Mouse (Mus musculus): Measurements from ENCODE around the gene C730034F03Rik.
"Not testable (repeated sequence)": the region's sequence is repeated elsewhere in the genome, so short reads cannot be mapped to it uniquely, and the experiment has no call there.

C730034F03Rik gene

GRCm38 (mm10) chr15:89429352-89430221 lies at the start of gene C730034F03Rik, which contains the start of the genes Gm44502 and Chkb:
C730034F03Rik (plus strand) TSS chr15:89429589.
Gm44502 (minus strand) TSS chr15:89429696.
Chkb (minus strand) TSS chr15:89429908.
- peak; percentile 57 for DNase-seq (ENCODE audit: low read depth, low spot score)

- no peak for DNase-seq (ENCODE audit: low read depth, low spot score)
Measured at GRCm38 (mm10) chr15:89384617-89385016, 44.8 kb upstream of the C730034F03Rik start, which contains the start of gene Klhdc7b. Klhdc7b (plus strand) TSS chr15:89384917.

DNA sequence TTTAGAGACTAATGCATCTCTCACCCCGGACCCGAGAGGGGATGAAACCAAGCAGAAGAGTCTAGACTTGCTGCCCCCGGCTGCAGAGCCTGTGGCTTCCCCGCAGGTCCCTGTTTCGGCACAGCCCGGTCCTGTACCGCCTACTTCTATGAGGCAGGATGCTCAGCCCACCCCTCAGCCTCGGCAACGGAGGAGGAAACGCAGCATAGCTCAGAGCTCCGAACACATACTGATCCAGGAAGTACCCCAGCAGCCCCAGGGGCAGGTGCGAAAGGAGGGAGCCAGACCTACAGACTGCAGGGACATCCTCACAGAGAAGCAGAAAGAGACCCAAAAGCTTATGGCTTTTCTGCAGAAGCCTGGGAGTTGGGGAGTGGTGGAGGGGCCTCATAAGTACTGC lies 42.3 kb upstream of the C730034F03Rik start:
- no peak for DNase-seq (ENCODE audit: low read depth, low spot score)

GRCm38 (mm10) chr15:89390081-89390480 lies 39.3 kb upstream of the C730034F03Rik start:
- DNase-seq (ENCODE audit: low read depth, low spot score) = no peak

- DNase-seq (ENCODE audit: low read depth, low spot score) = no peak
Measured at GRCm38 (mm10) chr15:89396883-89397282, 32.5 kb upstream of the C730034F03Rik start.

GRCm38 (mm10) chr15:89398146-89398545 lies 31.2 kb upstream of the C730034F03Rik start:
- DNase-seq (ENCODE audit: low read depth, low spot score) = no peak

- DNase-seq (ENCODE audit: low read depth, low spot score) = no peak
Measured at GRCm38 (mm10) chr15:89399716-89400115, 29.7 kb upstream of the C730034F03Rik start.

GRCm38 (mm10) chr15:89402471-89402870 lies 26.9 kb upstream of the C730034F03Rik start:
- DNase-seq (ENCODE audit: low read depth, low spot score) = no peak

DNA sequence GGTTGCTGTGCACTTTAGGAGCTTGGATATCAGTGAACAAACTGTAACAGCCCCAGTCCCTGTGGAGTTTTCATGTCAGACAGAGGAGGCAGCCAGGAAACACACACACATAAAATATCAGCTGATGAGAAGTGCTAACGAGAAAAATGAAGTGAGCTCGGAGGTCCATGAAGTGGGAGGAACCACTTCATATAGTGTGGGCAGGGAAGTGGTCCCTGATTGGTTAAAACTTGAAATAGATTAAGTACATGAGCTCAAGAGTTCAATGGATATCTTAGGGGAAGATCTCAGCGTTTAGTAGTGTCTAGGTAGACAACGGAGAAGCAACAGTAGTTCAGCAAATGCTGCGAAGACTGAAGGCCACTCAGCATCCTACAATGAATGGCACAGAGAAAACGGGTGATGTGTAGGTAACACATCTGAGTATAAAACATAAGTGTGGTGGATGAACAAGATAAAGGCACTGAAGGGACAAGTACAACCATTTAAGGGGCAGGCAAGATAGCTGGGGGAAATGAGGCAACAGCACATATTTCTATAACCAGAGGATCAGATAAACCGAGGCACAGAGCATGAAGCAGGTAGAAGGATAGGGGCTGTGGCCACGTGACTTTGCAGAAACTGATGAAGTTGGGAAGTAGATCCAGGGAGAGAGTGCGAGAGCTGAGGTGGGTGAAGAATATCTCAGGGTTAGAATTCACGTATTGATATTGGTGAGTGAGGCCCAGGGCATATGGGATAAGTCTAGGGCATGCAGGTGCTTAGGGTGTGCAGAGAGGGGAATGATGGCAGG lies 24.4 kb upstream of the C730034F03Rik start:
- DNase-seq (ENCODE audit: low read depth, low spot score) = no peak

DNA sequence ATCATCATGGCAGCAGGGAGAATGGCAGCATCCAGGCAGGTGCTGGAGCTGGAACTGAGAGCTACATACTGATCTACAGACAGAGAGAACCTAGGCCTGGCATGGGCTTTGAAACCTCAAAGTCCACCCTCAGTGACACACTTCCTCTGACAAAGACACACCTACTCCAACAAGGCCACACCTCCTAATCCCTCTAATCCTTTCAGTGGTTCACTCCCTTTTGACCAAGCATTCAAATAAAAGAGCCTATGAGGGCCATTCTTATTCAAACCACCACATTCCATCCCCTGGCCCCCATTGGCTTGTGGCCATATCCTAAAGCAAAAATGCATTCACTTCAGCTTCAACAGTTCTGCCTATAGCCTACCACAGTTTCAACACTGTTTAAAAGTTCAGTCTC lies 22.7 kb upstream of the C730034F03Rik start:
- DNase-seq (ENCODE audit: low read depth, low spot score) = no peak

- DNase-seq (ENCODE audit: low read depth, low spot score) = peak; percentile 45
Measured at GRCm38 (mm10) chr15:89410118-89410517, 19.3 kb upstream of the C730034F03Rik start, which contains the start of gene Syce3. Syce3 (minus strand) TSS chr15:89410503.

GRCm38 (mm10) chr15:89415282-89415681 lies 14.1 kb upstream of the C730034F03Rik start:
- no peak for DNase-seq (ENCODE audit: low read depth, low spot score)

GRCm38 (mm10) chr15:89421938-89422337 lies 7.5 kb upstream of the C730034F03Rik start:
- no peak for DNase-seq (ENCODE audit: low read depth, low spot score)

- DNase-seq (ENCODE audit: low read depth, low spot score) = no peak
Measured at GRCm38 (mm10) chr15:89424621-89425020, 4.8 kb upstream of the C730034F03Rik start.

DNA sequence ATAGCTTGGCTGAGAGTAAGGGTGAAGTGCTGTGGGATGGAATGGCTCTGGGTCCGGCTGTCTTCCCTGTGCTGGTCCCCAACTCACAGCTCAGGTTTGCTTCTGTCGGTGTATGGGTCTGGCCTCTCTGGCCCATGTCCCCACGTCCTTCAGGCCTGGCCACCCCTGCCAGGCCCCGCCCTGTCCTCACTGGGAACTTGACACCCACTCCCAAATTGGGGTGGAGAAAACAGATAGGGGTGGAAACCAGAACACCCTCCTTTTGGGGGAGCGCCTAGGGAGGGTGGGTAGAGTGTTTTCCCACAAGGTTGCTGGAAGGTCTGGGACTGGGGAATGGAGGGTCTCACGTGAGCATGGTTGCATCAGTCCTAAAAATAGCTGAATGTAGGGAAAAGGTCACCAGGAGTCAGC lies 3.7 kb upstream of the C730034F03Rik start, which contains the start of gene Cpt1b:
Cpt1b (minus strand) TSS at position 153 of the 411 bp plus-strand sequence.
- no peak for DNase-seq (ENCODE audit: low read depth, low spot score)

DNA sequence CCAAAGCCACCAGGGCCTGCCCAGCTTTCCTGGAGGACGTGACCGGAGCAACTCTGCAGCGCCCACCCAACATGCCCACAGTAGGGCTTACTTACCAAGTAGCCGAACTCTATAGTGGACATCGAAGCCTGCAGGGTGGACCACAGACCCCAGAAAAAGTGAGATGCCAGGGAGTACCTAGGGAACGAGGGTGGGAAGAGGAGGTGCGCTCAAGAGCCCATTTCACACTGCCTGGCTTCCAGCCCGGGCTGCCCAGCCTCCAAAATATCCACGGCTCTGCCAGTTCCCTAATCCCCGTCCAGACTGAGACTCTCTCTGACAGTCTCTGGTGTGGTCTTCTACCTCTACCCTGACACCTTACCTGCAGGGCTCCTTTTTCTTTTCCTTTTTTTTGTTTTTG lies 2.7 kb upstream of the C730034F03Rik start:
- DNase-seq (ENCODE audit: low read depth, low spot score) = no peak

DNA sequence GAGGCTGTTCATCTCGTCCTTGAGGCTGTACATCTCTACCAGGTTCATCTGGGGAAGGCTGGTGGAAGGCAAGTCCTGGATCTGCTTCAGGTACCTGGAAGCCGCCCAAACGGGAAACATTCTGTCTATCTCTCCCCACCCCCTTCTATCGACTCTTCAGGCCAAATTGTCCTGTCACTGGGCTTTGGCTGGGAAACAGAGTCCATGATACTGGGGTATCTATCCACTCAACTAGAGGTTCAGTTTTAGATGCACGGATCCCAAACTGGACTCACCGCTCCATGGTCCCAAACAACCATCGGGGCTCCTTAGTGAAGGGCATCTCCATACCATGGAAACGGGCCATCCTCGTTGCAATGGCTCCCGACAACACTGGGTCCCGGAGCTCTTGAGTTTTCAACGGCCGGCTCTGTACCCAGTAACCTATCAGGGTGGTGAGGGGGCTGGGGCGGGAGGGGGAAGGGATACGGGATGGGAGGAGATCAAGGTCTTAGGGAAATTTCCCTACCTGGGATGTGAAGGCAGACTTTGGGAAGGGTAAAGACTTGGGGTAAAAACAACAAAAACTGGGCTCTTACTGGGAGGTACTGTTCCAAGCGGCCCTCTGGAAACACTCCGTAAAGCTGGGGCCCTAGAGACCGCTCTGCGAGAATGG lies 1.1 kb upstream of the C730034F03Rik start:
- no peak for DNase-seq (ENCODE audit: low read depth, low spot score)

- no peak for DNase-seq (ENCODE audit: low read depth, low spot score)
Measured at GRCm38 (mm10) chr15:89428821-89429351, 503 bp upstream of the C730034F03Rik start.

DNA sequence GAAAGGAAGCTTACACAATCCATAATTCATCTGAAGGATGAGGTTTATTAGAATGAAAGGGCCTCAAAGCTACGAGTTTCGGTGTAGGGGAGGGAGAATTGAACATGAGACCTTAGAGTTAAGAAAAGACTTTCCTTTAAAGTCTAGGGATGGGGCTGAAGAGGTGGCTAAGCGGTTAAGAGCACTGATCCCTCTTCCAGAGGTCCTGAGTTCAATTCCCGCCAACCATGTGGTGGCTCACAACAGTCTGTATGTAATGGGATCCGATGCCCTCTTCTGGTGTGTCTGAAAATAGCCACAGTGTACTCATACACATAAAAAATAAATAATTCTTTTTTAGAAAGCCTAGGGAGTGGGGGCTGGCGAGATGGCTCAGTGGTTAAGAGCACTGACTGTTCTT lies 952 bp downstream of the C730034F03Rik start:
- DNase-seq (ENCODE audit: low read depth, low spot score) = no peak

- not testable (repeated sequence) for DNase-seq (ENCODE audit: low read depth, low spot score)
Measured at GRCm38 (mm10) chr15:89430771-89431170, 1.4 kb downstream of the C730034F03Rik start.

DNA sequence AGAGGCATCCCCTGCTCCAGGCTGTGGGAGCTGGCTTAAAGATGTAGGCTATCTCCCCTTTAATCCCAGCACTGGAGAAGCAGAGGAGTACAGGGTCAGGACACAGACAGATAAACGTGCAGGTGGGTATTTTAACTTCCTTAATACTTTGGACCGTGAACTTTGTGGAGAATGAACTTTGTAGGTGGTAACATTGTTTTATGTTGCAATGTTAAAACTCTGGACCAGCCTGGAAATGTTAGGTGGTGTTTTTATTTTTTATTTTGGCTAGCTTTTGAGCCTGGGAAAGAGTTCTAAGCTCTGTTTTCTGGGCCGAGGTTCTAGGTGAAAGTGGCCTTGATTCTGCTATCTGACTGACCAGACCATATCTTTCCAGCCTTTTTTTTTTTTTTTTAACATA lies 1.9 kb downstream of the C730034F03Rik start:
- DNase-seq (ENCODE audit: low read depth, low spot score) = no peak

Data from WW6 (cell line).